9 mouse cellular contexts compared by ENCODE assay signal in the genomic region with DNA sequence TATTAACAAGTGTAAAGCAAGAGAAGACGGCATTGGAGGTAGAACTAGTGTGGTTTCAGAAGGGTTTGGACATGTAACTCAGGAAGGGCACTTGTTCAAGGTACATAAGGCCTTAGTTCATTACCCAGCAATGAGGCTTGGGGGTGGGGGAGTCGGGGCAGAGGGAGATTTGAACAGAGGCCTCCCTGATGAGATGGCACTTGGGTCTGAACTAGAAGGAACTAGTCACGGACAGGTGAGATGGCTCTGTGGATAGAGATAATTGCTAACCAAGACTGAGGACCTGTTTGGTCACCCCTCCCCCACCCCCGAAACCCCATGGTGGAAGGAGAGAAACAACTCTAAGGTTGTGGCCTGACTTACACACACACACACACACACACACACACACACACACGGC. TPM values are rescaled to one million over a fixed set of nuclear protein-coding genes. Genes with fewer than 3 reads are reported as not detected.
DNase-seq lines count a peak whose midpoint lies in the region; ATAC-seq and TF ChIP-seq lines count a peak whose summit lies in the region.
"Had no signal": no experiment of that assay in that cellular context is flagged by ENCODE, and none has a peak within 500 bp of the region (broad histone marks: within the 10 kb centered on the region; RNA-seq: fewer than 3 reads in every experiment).

No protein-coding gene starts in this region.

- ATAC-seq in lung, embryonic 14.5 days (ENCODE audit: insufficient read depth), result no peak
- ATAC-seq in embryonic facial prominence, embryonic 14.5 days (ENCODE audit: low read depth), result no peak
- no peak for ATAC-seq in limb, embryonic 14.5 days (ENCODE audit: low FRiP score, low read depth)
- no peak for ATAC-seq in stomach, embryonic 14.5 days (ENCODE audit: insufficient number of reproducible peaks, insufficient read depth, low FRiP score, low read depth)

- peaks cover 41% of the 10 kb centered on the region for H3K36me3 ChIP-seq in lung, embryonic 14.5 days (ENCODE audit: insufficient read depth)
- peaks cover 12% of the 10 kb centered on the region for H3K36me3 ChIP-seq in embryonic facial prominence, embryonic 14.5 days (ENCODE audit: control insufficient read depth, insufficient read depth, low read length)
- peaks cover 28% of the 10 kb centered on the region for H3K36me3 ChIP-seq in limb, embryonic 14.5 days (ENCODE audit: control insufficient read depth, insufficient read depth, low read length)
- peaks cover 14% of the 10 kb centered on the region; the same call in 1 of the 2 replicates for H3K36me3 ChIP-seq in stomach, embryonic 14.5 days (ENCODE audit: control insufficient read depth, insufficient read depth, low read length)

- WGBS in lung, embryonic 14.5 days, result 25% methylated on average over 5 of the region's 5 CpGs
- WGBS in embryonic facial prominence, embryonic 14.5 days, result 24% methylated on average over 5 of the region's 5 CpGs
- 38% methylated on average over 5 of the region's 5 CpGs for WGBS in limb, embryonic 14.5 days
- 13% methylated on average over 5 of the region's 5 CpGs for WGBS in stomach, embryonic 14.5 days

- no peaks in the 10 kb centered on the region for H3K9me3 ChIP-seq in lung, embryonic 14.5 days (ENCODE audit: low read depth, low read length)
- no peaks in the 10 kb centered on the region for H3K9me3 ChIP-seq in embryonic facial prominence, embryonic 14.5 days (ENCODE audit: control insufficient read depth, low read length)
- no peaks in the 10 kb centered on the region for H3K9me3 ChIP-seq in limb, embryonic 14.5 days (ENCODE audit: control insufficient read depth, low read length)
- H3K9me3 ChIP-seq in stomach, embryonic 14.5 days (ENCODE audit: control insufficient read depth, low read depth, low read length), result no peaks in the 10 kb centered on the region

- H3K4me2 ChIP-seq in lung, embryonic 14.5 days, result peak overlapping the region; percentile 64
- peak overlapping the region; percentile 65 for H3K4me2 ChIP-seq in embryonic facial prominence, embryonic 14.5 days (ENCODE audit: low read depth, low read length)
- peak overlapping the region; percentile 85 for H3K4me2 ChIP-seq in limb, embryonic 14.5 days (replicated peaks; ENCODE audit: low read depth, low read length, severe bottlenecking)
- H3K4me2 ChIP-seq in stomach, embryonic 14.5 days (replicated peaks; ENCODE audit: low read depth, low read length), result peak overlapping the region; percentile 64

- TF ChIP-seq POLR2A in limb, embryonic 14.5 days (IDR thresholded peaks at IDR 0.05; ENCODE audit: borderline replicate concordance, extremely low read depth, insufficient read depth, insufficient read length), result no peak

- no peak for TF ChIP-seq CTCF in lung, embryonic 14.5 days (IDR thresholded peaks at IDR 0.05; ENCODE audit: low read depth)

- H3K4me1 ChIP-seq in lung, embryonic 14.5 days (ENCODE audit: insufficient read depth), result peaks cover 8% of the 10 kb centered on the region; the same call in 1 of the 2 replicates
- no peaks in the 10 kb centered on the region; the same call in 1 of the 2 replicates for H3K4me1 ChIP-seq in embryonic facial prominence, embryonic 14.5 days (ENCODE audit: control insufficient read depth, insufficient read depth, low read length)
- peaks cover 18% of the 10 kb centered on the region for H3K4me1 ChIP-seq in limb, embryonic 14.5 days (ENCODE audit: control insufficient read depth, insufficient read depth, low read length)
- H3K4me1 ChIP-seq in stomach, embryonic 14.5 days (ENCODE audit: control insufficient read depth, insufficient read depth, low read length), result peaks cover 6% of the 10 kb centered on the region; the same call in 1 of the 2 replicates

- peak overlapping the region; percentile 53 for H3K9ac ChIP-seq in lung, embryonic 14.5 days
- peak overlapping the region; percentile 63 for H3K9ac ChIP-seq in embryonic facial prominence, embryonic 14.5 days (ENCODE audit: low read depth, low read length)
- H3K9ac ChIP-seq in limb, embryonic 14.5 days (ENCODE audit: low read depth, low read length, severe bottlenecking), result peak overlapping the region; percentile 60
- H3K9ac ChIP-seq in stomach, embryonic 14.5 days (replicated peaks; ENCODE audit: low read depth, low read length), result peak overlapping the region; percentile 53

- H3K27me3 ChIP-seq in lung, embryonic 14.5 days (ENCODE audit: insufficient read depth, low read length), result no peaks in the 10 kb centered on the region
- H3K27me3 ChIP-seq in embryonic facial prominence, embryonic 14.5 days (replicated peaks; ENCODE audit: control insufficient read depth, insufficient read depth, low read length), result no peaks in the 10 kb centered on the region
- H3K27me3 ChIP-seq in limb, embryonic 14.5 days (ENCODE audit: control insufficient read depth, insufficient read depth, low read length), result no peaks in the 10 kb centered on the region
- H3K27me3 ChIP-seq in stomach, embryonic 14.5 days (ENCODE audit: control insufficient read depth, insufficient read depth, low read length), result no peaks in the 10 kb centered on the region

- no peak for DNase-seq in lung, embryonic 14.5 days
- no peak for DNase-seq in lung, adult 18-20 months
- no peak for DNase-seq in embryonic facial prominence, embryonic 14.5 days (ENCODE audit: low spot score)
- no peak for DNase-seq in limb, embryonic 14.5 days (ENCODE audit: low spot score)
- DNase-seq in left cerebral cortex, adult 8-10 months (ENCODE audit: low spot score in 2 of 2), result no peak
- DNase-seq in adrenal gland, postnatal 14 days, result no peak
- no peak for DNase-seq in right cerebral cortex, postnatal 36 days (ENCODE audit: low spot score in 2 of 2)
- DNase-seq: layer of hippocampus, postnatal 36 days had no signal

- H3K27ac ChIP-seq in lung, embryonic 14.5 days (ENCODE audit: low read depth), result no peak overlapping the region
- no peak overlapping the region for H3K27ac ChIP-seq in embryonic facial prominence, embryonic 14.5 days (replicated peaks; ENCODE audit: low read depth, low read length)
- no peak overlapping the region for H3K27ac ChIP-seq in limb, embryonic 14.5 days (replicated peaks; ENCODE audit: low read depth, low read length)
- H3K27ac ChIP-seq in stomach, embryonic 14.5 days (ENCODE audit: low read length), result no peak overlapping the region

- peak overlapping the region; percentile 78 for H3K4me3 ChIP-seq in lung, embryonic 14.5 days (ENCODE audit: low read depth, low read length)
- peak overlapping the region; percentile 49 for H3K4me3 ChIP-seq in embryonic facial prominence, embryonic 14.5 days (ENCODE audit: low read depth, low read length)
- H3K4me3 ChIP-seq in limb, embryonic 14.5 days (replicated peaks; ENCODE audit: low read length), result peak overlapping the region; percentile 63
- H3K4me3 ChIP-seq in stomach, embryonic 14.5 days (ENCODE audit: low read depth, low read length), result peak overlapping the region; percentile 64

RNA-seq across cellular contexts. Expression of gene Bub1b, which starts 1.1 kb away (rescaled TPM):
- 125 and 133 TPM in 2 replicates for polyA plus RNA-seq in lung, embryonic 14.5 days (2014; fragmentation: Nextera tagmentation; extraction: Ambion mirVana)
- polyA plus RNA-seq in embryonic facial prominence, embryonic 14.5 days (2014; fragmentation: Nextera tagmentation; extraction: Ambion mirVana), result 53.4 and 65.0 TPM in 2 replicates
- 48.5 and 53.5 TPM in 2 replicates for polyA plus RNA-seq in limb, embryonic 14.5 days (2012; rRNA removed)
- 64.4 and 70.4 TPM in 2 replicates for polyA plus RNA-seq in limb, embryonic 14.5 days (2014; fragmentation: Nextera tagmentation; extraction: Ambion mirVana)
- 80.4 and 81.2 TPM in 2 replicates for polyA plus RNA-seq in stomach, embryonic 14.5 days (2014; fragmentation: Nextera tagmentation; extraction: Ambion mirVana)
- total RNA-seq in left cerebral cortex, adult 8-10 months (2022), result 1 to 10 TPM in 3 of 4 experiments, under 1 TPM in 1; 0.98 to 2.6 (median 1.8) TPM
- 19.5 and 21.4 TPM in 2 replicates for total RNA-seq in adrenal gland, postnatal 14 days (2021)

RNA-seq across cellular contexts. Expression of gene Bmf, which starts 49.6 kb away (rescaled TPM):
- polyA plus RNA-seq in lung, embryonic 14.5 days (2014; fragmentation: Nextera tagmentation; extraction: Ambion mirVana), result 5.0 and 7.1 TPM in 2 replicates
- 5.6 and 7.6 TPM in 2 replicates for polyA plus RNA-seq in embryonic facial prominence, embryonic 14.5 days (2014; fragmentation: Nextera tagmentation; extraction: Ambion mirVana)
- 28.4 and 29.2 TPM in 2 replicates for polyA plus RNA-seq in limb, embryonic 14.5 days (2012; rRNA removed)
- polyA plus RNA-seq in limb, embryonic 14.5 days (2014; fragmentation: Nextera tagmentation; extraction: Ambion mirVana), result 5.1 and 6.2 TPM in 2 replicates
- 7.7 and 8.2 TPM in 2 replicates for polyA plus RNA-seq in stomach, embryonic 14.5 days (2014; fragmentation: Nextera tagmentation; extraction: Ambion mirVana)
- total RNA-seq in left cerebral cortex, adult 8-10 months (2022), result 1 to 10 TPM; 3.4 to 5.2 (median 4.7) TPM
- total RNA-seq in adrenal gland, postnatal 14 days (2021), result 14.4 and 26.8 TPM in 2 replicates
